Mouse (Mus musculus): Measurements from ENCODE around the gene Pkp1.

The Pkp1 gene

DNA sequence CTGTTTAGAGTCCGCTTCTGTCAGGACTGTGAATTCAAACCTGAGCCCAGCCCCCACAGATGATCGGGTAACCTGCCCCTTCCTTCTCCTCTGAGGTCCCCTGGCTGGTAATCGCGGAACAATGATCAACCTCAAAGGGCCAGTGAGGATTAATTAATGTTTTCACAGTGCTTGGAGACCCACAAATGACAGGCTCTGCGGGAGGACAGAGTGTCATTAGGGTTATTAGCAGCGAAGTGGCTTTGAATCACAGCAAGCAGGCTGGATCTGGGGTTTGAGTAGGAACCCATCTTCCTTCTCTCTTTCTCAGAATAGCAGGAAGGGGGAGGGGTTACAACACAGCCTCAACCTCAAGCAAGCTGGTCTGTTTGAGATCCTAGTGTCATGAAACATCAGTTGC is 9.6 kb downstream of the Pkp1 start:
- in situ Hi-C loops (cut with MboI, MseI), result no loop called here

GRCm38 (mm10) chr1:135906736-135907135 is 12.3 kb downstream of the Pkp1 start:
- in situ Hi-C loops (cut with MboI, MseI), result no loop called here

DNA sequence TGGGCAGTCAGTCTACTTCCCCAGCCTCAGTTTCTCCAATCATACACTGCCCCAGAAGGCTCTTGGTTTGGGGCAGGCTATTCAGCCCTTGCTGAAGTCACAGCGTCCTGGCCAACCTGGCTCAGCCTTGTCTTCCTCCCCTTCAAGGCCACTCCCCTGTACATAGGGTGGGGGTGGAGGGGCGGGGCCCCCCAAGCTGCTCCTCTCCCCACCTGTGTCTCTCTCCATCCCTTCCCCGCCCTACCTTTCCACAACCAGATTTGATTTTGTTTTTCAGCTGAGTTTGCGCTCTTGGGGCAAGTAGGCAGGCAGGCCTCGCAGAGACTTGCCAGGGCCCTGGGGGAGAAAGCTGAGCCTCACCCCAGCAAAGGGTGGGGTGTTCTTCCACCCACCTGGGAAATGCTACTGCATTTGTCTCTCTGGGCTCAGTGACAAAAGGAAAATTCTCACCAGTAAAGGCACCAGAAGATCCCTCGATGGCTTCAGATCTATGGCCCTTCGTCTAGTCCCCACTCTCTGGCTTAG is 19.0 kb downstream of the Pkp1 start:
- in situ Hi-C loops (cut with MboI, MseI), result no loop called here

DNA sequence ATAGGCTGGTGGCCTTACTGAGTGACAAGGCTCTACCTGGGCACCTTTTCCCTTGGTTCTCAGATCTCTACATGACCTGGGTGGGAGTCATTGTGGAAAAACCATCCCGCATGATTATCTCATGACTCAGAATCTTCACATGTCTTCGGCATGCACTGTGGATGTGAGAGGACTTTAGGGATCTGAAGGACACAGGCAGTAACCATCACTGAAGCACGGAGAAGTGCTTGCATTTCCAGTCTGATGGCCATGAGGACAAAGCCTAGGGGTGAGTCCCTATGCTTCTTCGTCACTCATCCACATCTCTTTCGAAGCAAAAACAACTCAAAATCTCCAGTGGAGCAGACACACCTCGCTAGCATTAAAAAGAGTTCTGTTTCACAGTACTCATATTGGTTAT is 19.7 kb downstream of the Pkp1 start:
- in situ Hi-C loops (cut with MboI, MseI), result no loop called here

DNA sequence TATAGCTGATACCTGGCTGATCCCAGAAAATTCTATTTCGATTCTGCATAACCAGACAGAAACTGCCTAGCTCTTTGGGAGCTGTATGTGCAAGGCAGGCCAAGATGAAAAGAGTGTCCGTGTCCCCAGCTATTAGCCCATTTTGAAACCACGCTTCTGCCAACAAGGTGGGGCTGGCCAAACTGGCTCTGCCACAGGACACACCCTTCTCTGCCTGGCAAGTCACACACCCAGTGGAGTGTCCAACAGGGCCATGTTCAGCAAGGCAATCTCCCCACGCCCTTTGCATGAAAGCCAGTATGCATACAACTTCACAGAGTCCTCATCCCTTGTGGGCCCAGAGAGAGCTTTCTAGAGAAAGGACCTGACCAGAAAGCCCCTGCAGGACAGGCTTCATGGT is 23.6 kb downstream of the Pkp1 start:
- in situ Hi-C loops (cut with MboI, MseI), result no loop called here

- in situ Hi-C loops (cut with MboI, MseI), result no loop called here
Observed at GRCm38 (mm10) chr1:135893377-135893776, 25.6 kb downstream of the Pkp1 start.

DNA sequence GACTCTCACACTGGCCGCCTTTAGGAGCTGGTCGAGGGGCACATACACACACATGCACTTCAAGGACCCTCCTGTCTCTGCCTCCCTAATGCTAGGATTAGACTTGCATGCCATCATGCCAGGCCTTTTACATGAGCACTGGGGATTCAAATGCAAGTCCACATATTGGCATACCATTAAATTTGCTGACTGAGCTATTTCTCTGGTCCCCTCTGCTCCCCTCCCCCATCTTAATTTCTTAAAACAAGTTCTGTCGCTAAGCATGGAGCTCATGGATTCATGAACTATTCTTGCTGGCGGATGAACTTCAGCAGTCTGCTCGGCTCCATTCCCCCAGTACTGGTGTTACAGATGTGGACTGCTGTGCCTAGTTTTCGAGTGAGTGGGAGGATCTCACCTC is 26.2 kb downstream of the Pkp1 start:
- in situ Hi-C loops (cut with MboI, MseI), result no loop called here

GRCm38 (mm10) chr1:135892233-135892632 is 26.8 kb downstream of the Pkp1 start:
- in situ Hi-C loops (cut with MboI, MseI), result no loop called here

DNA sequence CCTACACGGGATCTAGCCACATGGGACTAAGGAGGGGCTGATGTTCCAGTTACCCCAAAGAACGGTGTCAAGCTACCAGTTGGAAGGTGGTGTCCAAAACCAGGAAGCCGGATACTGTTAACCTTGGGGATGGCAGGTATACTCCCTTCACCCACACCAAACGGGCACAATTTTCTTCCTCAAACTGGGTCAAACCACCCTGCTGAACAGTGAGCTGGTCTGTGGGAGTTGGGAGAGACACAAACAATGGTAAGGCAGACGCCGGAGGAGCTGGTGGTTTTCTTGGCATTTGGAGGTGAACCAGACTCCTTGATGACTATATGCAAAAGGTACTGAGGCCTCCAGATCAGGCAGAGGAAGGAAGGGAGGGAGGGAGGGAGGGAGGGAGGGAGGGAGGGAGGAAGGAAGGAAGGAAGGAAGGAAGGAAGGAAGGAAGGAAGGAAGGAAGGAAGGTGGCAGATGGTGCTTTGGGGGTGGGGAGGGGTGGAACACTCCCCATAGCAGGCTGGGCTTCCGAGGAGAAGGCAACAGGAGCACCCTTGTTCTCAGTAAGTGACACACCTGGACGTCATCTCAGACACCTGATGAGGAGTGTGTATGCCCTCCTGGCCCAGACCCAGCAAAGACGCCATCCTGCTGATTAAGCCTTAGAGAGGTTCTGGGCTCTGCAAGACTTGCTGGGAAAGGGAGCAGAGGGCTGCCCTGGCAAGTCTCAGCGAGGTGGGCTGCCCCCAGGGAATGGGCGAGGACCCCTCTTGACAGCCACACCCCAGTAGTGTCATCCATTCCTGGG is 27.4 kb downstream of the Pkp1 start:
- in situ Hi-C loops (cut with MboI, MseI), result no loop called here

GRCm38 (mm10) chr1:135889461-135890185 is 29.4 kb downstream of the Pkp1 start:
- in situ Hi-C loops (cut with MboI, MseI), result loop anchor here (10.0 kb wide), 1 partner anchor 1005 kb away; no protein-coding TSS in a partner anchor

DNA sequence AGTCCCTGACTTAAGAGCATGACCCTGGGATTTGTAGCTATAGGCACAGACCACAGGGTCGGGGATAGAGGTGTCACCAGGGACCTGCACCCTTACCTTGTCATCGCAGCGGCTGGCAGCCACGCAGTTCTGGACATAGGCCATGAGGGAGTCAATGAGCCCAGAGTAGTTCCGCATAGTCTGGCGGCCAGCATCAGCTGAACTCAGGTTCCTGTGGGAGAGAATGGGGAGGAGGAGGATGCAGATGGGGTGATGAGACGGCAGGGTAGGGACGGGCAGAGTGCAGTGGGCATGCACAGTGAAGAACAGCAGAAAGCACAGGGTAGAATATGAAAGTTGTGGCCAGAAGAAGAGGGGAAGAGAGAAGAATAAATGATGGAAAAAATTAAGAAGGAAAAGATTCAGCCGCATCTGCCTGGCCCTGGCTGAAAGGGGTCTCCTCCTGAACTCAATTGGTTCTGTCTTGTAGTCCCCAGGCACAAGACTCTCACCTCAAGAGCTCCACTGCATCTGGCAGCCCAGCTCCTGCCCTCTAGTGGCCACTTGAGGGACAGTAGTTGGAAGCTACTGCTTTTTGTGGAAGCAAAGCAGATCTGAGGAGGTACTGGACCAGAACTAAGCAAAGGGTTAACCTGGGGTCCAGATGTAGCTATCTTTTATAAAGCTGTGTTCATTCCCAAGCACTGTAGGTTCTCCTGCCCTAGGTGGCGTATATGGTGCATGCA is 36.5 kb downstream of the Pkp1 start:
- in situ Hi-C loops (cut with MboI, MseI), result loop anchor here (10.0 kb wide), 1 partner anchor 998 kb away; no protein-coding TSS in a partner anchor

DNA sequence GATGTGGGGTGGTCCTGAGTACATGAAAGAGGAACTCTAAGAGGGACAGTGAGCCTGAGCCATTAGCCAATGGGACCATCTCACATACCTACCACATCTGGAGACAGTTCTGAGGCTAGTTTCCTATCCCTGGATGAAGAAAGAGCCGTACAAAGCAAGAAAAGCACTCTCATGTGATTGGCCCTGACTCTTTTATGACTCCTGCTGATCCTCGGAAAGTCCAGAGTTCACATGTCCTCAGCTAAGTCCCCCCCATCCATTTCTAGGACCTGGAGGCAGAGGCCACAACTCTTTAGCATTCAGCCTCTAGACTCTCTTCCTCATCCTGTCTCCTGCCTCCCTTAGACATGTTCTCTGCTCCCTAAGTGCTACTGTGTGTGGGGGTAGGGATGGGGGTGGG is 41.8 kb downstream of the Pkp1 start:
- in situ Hi-C loops (cut with MboI, MseI), result no loop called here

- in situ Hi-C loops (cut with MboI, MseI), result no loop called here
Observed at GRCm38 (mm10) chr1:135872991-135873390, 46.0 kb downstream of the Pkp1 start.

- in situ Hi-C loops (cut with MboI, MseI), result loop anchor here (5.0 kb wide), 1 partner anchor 74 kb away; no protein-coding TSS in a partner anchor
Observed at GRCm38 (mm10) chr1:135868570-135868969, 50.4 kb downstream of the Pkp1 start.

GRCm38 (mm10) chr1:135865518-135866194 is 53.4 kb downstream of the Pkp1 start:
- in situ Hi-C loops (cut with MboI, MseI), result loop anchor here (5.0 kb wide), 1 partner anchor 77 kb away; no protein-coding TSS in a partner anchor

DNA sequence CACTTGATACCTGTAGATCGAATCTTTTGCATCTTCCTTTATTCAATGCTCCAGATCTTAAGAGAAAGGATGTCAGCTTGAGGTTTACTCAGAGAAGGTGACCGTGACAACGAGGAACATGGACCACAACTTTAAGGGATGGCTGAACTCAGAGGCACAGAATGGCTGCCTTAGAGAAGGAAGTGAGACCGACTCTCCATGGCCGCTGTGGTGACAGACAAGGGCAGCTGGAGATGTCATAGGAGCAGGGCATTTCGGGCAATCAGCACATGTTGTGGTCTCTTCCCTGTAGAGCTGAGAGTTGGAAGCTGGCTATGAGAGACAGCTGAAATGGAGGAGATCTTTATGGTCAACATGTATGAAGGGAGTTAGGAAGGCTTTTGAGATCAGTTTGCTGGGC is 54.2 kb downstream of the Pkp1 start:
- in situ Hi-C loops (cut with MboI, MseI), result loop anchor here (5.0 kb wide), 1 partner anchor 77 kb away; no protein-coding TSS in a partner anchor

- in situ Hi-C loops (cut with MboI, MseI), result no loop called here
Observed at GRCm38 (mm10) chr1:135863786-135864335, 55.1 kb downstream of the Pkp1 start.

DNA sequence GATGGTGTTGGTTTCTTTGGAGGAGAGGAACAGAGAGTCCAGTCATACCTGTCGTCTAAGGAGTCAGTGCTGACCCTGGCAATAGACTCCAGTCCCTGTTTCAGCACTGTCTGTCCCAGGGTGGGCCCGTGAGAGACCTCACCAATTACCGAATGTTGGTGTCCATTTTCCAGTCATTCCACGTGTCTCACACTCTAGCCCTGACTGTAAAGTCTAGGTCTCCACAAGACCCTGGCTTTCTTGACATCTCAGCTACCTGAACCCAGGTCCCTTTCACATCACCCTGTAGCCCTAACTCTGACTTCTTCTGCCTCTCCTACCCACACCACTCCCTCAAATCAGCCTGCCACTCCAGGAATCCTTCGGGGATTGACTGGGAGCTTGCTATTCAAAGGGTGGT is 56.4 kb downstream of the Pkp1 start:
- in situ Hi-C loops (cut with MboI, MseI), result no loop called here

GRCm38 (mm10) chr1:135861980-135862552 is 56.9 kb downstream of the Pkp1 start:
- in situ Hi-C loops (cut with MboI, MseI), result no loop called here

DNA sequence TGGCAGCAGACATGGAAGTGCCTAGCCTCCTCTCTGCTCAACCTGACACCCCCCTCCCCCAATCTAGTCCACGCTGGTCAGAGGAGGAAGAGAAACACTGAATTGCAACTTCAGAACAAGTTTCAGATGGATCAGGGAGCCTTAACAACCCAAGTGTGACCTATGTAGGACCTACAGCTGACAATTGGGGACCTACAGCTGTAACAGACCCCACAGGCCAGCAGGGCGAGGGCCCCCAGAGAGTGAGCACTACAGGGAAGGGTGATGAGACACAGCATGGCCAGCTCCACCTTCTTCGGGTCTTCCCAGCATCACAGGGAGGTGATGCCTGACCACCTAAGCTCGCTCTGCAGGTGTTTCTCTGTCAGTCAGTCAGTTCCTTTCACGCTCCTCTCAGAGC is 57.9 kb downstream of the Pkp1 start:
- in situ Hi-C loops (cut with MboI, MseI), result no loop called here

DNA sequence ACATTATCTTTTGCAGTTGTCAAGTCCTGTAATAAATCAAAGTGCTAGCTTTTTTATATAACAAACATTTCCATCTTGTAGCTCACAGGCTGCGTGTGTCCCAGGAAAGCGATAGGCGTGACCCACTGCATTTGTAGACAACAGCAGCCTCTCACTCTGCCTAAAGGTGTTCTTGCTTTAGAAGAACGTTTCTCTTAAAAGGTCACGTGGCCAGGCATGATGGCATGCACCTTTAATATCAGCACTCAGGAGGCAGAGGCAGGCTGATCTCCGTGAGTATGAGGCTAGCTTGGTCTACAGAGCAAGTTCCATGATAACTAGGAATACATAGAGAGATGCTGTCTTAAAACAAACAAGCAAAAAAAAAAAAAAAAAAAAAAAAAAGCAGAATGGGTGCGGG is 60.5 kb downstream of the Pkp1 start:
- in situ Hi-C loops (cut with MboI, MseI), result loop anchor here (10.0 kb wide), 2 partner anchors 616 to 1564 kb away; no protein-coding TSS in a partner anchor
